Mouse (Mus musculus): ENCODE measurements around the gene Bfsp2.
A peak's percentile ranks its signal among the peaks of the same experiment; 100 is the strongest.
"Not testable (repeated sequence)": the region's sequence is repeated elsewhere in the genome, so short reads cannot be mapped to it uniquely, and the experiment has no call there.

Bfsp2 gene

DNA sequence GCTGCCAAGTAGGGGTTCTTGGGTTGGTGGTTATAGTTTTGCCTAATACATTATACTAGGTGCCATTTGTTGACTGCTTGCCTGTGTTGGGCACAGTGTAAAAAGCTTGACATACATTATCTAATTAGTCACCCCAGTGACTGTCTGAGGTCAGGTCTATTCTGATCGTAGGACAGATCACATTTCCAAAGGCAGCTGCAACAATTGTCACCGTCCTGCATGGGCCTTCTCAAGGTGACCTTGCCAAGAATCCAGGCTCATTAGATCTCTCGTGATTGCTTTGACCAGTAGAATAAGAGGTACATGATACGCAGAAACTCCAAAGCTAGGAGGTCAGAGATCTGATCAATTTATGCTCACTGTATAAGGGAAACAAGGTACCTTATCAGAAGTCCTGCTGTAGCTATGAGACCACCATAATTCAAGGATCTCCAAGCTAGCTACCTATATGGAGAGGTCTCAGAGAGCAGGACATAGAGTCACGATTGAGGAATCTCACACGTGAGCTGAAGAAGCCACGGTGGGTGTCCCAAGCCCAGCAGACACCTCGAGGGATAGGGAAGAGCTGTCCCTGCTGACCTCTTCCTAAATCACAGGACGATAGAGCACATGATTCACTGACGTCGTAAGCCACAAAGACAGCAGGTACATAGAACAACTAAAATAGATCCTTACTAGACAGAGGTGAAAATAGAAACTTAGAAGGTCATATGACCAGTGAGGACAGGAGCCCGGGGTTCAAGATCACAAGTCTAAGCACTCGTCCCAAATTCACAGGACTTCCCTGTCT lies 49.6 kb downstream of the Bfsp2 start:
- DNase-seq (ENCODE audit: low spot score) = no peak

DNA sequence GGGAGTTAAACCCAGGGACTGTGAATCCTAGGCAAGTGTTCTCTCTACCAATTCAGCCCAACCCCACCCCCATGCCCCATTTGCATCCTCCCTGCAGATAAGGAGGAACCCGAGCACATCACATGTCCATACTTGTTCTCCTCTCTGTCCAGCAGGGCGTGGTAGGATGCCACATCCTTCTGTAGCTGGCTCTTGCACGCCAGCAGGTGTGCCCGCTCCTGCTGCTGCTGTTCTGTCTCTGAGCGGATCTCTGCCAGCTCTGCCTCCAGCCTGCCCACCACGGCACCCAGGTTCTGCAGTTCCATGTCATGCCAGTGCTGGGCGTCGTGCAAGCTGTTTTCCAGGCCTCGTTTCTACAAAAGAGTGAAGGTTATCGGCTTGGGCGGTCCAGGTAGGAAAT lies 53.8 kb downstream of the Bfsp2 start:
- DNase-seq (ENCODE audit: low spot score) = no peak

DNA sequence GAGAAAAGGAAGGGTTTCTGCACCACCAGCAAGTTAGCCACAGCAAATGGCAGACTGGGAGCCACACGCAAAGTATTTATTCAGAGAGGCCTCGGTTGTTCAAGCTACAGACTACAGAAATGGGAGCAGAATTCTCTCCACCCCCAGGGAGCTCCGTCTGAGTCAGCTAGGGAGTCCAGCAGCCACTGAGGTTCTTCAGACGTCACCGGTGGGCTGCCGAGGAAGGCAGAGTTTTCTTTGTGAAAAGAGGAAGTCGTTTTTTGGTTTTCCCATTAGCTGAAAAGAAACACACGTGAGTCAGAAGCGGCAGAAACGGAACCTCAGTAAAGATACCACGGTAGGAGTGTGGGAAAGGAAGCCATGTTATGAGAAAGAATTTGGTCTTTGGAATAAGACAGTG lies 55.4 kb downstream of the Bfsp2 start:
- no peak for DNase-seq (ENCODE audit: low spot score)

DNA sequence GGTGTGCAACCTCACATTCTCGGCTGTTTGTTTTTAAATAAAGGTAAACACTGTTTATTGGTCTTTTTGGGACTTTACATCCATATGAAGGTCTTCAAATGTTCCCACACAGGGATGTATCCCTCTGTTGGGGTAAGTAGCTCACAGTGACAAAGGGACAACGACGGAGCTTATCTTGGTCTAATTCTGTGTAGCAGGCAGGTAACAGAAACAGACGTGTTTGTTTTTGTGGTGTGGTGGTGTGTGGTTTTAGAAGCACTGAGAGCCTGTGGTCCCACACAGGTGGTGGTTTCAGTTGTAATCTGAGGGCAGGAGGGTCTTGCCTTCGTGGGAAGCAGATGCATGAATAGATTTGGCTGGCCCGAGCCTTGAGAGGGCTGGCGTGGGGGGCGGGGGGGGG lies 56.3 kb downstream of the Bfsp2 start:
- DNase-seq (ENCODE audit: low spot score) = no peak

DNA sequence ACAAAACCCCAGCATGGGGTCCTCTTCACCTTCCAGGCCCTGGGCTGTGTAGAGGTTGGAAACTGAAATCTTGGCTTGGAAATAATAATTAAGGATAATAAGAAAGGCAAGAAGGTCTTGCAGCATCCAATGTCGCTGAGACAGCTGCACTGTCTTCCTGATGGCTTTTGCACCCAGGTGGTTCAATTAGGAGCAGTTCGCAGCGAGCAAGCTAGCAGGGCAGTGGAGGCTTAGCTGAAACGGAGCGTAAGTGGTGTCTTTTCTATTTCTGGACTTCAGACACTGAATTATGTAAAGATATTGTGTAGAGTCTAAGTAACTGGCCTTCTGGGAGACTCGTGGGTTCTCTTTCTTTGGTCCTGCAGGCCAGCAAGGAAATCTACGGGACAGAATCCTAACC lies 56.8 kb downstream of the Bfsp2 start:
- peak; percentile 10 for DNase-seq (ENCODE audit: low spot score)

DNA sequence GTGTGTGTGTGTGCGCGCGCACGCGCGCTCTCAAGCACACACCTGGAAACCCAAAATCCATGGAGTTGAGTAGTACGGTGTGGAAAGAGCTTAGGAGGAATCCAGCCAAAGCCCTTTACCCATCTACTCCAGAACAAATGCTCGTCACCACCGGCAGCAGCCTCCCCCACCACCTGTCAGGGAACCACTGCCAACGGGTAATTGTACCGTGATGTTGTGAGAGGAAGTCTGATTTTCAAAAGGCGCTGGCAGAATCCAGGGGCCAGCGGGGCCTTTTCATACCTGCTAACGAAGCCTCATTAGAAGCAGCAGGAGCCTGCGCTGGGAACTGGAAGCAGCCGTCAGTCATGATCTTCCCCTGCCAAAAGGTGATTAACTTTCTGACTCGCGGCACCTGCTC lies 57.4 kb downstream of the Bfsp2 start:
- DNase-seq (ENCODE audit: low spot score) = peak; percentile 5

DNA sequence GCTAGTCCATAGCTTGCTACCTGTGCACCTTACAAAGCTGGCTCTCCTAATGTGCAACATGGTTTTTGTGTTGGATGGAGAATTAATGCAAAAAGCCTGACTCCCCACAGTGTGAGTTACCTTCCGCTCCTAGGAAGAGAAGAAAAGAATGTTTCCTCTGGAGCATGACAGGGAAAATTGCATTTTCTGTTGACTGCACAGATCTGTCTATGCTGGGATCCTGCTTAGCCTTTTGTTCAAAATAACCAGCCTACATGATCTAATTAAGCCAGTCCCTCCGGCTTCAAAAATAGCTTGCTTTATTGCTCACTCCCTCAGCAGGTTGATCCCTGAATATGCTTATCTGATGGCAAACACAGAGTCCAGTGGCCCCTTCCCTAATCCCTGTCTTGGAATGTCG lies 59.4 kb downstream of the Bfsp2 start:
- peak; percentile 74 for DNase-seq (ENCODE audit: low spot score)

DNA sequence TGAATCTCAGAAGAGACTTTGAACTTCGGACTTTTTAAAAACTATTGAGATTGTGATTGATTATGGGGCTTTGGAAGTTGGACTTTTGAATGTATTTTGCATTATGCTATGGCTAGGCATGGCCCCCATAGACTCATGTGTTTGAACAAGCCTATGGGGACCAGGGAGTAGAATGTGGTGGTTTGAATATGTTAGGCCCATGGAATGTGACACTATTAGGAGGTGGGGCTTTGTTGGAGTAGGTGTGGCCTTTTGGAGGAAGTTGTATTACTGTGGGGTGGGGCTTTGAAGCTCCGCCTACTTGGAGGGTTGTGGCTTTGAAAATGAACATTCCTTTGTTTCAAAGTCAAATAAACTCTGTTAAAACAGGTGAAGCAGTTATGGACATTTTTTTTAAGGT lies 61.4 kb downstream of the Bfsp2 start:
- DNase-seq (ENCODE audit: low spot score) = no peak

DNA sequence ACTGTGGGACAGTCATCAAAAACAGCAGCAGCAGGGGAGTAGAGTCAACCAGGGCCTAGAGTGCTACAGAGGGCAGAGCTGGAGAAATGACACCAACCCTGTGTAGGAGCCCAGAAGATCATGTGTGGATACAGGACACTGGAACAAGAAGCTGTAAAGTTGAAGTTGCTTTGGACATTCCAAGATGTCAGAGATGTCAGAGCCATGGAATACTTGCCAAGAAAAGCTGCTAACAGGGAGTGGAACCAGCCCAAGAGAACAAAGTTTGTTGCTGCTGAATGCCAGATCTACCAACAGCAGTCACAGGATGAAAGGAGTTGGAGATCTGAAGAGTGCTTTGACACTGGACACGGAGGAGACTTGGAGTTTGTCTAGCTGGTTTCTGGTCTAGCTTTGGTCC lies 62.0 kb downstream of the Bfsp2 start:
- DNase-seq (ENCODE audit: low spot score) = not testable (repeated sequence)

DNA sequence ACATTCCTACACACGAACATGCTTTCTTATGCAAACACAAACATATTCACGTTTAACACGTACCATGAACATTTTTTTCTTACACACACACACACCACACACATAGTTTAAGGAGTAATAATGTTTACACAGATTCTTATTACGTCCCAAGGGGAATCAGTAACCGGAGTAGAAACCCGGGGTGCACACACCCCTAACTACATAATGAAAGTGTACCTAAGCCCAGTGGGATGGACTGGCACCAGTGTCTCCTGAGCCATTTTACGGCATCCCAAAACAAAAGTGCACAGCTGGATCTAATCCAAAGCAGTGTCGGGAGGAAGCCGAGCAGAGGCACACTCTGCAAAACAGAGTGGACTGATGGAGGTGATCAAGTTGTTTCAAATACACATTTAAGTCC lies 66.8 kb downstream of the Bfsp2 start:
- DNase-seq (ENCODE audit: low spot score) = no peak

DNA sequence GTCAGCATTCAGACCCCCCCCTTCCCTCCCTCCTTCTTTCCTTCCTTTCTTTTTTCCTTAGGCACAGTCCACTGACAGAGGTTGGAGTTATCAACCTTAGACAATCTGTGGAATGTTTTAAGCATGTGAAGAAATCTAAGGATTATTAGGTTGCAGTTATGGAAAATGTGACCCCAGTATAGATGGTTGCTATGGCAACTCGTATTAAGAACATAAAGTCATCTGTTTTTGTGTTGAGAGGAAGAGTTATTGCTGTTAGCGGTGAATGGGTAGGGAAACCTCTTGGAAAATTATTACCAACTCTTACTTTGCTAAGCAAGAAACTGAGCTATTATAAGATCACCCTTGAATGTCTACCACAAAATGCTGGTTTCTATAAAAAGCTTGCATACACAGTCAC lies 71.1 kb downstream of the Bfsp2 start:
- no peak for DNase-seq (ENCODE audit: low spot score)

DNA sequence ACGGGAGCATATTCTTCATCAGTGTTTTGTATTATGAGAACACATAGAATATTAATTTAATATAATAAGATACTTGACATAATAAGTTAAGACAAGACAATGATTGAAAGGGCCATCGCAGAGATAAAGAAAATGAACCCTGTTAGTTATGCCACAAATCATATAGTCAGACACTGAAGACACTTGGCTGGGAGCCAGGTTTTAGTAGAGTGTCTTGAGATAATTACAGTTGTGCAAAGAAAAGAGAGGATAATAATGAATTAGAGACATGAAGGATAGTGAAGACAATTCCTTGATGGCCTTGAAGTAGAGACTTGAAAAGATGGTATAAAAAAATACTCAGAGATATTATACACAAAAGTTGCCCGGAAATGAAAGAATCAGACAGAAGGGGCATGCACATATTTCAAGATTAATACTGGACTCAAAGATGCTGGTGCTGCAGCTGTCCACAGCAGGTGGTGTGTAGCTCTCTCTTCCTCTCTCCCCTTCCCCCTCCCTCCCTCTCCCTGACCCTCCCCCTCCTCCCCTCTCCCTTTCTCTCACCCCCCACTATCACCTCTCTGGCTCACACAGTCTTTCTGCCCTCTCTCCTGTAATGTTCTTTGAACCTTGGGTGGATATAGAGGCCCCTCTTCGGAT lies 72.0 kb downstream of the Bfsp2 start:
- peak; percentile 60 for DNase-seq (ENCODE audit: low spot score)

DNA sequence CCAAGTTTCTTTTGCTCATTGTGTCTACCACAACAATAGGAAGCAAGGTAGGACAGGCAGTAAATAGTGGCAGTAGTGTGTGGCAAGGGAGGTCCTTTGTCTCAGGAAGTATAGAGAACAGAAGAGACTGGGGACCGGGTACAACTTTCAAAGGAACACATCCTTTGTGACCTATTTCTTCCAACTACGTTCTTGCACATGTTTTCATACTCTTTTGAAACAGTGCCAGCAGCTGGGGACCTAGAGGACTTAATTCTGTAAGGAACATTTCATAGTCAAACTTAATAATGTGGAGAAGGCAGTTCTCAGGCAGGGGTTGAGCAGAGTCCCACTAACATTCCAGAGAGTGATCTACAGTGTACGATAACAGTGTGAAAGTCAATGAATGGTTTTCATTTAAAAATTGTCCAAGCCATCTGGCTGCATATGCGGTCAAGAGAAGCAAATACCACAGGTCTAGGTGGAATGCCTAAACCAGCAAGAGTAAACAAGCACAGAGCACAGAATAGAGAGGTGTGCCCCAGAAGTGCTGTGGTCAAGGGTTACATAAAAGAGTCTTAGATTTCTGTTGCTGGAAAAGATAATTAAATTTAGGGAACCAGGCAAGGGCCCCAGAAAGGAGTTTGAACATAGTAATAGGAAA lies 76.8 kb downstream of the Bfsp2 start:
- DNase-seq (ENCODE audit: low spot score) = no peak

DNA sequence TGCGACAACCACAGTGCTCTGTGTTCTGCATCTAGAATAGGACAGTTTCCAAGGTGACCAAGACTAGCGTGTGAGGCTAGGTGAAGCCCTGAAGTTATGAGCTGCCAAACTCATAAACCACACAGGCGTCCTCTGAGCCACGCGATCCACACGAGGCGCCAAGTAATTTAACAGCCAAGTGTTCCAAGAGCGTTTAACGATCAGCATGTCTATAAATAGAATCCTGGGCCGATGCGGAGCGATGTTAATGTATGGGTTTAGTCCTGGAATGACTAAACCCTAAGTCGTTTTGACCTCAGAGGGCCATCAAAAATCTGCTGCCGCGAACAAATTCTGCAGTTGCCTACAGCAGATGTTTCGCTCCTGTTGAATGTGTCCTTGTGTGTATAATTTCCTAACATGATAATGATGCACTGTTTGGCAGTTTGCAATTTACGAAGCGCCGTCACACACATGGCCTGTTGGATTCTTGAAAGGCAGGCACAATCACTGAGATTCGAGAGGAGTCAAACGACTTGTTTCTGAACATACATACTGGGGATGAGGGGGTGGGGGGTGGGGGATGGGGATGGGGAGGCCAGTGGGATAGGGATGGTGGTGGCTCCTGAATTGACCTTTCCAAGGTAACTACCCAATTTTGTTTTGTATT lies 81.6 kb downstream of the Bfsp2 start:
- no peak for DNase-seq (ENCODE audit: low spot score)

DNA sequence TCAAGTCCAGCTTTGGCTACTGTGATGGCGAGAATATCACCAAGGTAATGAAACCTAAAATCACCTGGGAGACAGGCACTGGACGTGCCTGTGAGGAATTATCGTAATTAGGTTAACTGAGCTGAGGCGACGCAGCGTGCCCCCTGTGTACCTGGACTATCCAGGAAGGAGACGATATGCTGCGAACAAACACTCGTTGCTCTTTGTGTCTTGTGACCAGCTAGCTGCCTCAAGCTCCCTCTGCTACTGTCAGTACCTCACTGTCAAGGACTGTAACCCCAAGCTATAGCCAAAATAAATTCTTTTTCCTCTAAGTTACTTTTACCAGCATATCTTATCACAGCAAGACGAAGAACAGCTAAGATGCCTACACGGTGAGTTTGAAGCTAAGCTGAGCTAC lies 87.0 kb downstream of the Bfsp2 start:
- no peak for DNase-seq (ENCODE audit: low spot score)

DNA sequence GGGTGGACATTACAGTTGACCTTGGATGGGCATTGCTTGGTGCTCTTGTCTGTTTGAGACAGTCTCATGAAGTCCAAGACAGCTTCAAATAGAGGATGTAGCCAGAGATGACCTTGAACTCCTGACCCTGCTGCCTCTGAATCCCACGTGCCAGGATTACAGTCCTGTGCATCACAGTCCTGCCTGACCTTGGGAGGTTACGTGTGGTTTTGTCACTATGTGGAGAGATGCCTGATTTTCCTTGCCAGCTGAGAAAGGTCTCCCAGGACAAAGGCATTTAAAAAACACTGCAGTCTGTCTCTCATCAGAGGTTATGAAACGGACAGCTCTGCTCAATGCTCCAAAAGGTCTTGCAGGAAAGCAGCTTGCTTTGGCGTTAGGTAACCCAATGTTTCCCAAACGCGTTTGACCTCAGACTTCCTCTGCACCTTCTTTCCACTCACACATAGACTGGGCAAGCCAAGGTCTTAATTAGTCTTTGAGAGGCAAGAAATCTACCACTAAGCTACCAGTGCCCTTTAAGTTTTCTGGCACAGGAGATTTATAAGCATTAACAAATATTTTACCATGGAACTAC lies 88.3 kb downstream of the Bfsp2 start:
- DNase-seq (ENCODE audit: low spot score) = no peak

DNA sequence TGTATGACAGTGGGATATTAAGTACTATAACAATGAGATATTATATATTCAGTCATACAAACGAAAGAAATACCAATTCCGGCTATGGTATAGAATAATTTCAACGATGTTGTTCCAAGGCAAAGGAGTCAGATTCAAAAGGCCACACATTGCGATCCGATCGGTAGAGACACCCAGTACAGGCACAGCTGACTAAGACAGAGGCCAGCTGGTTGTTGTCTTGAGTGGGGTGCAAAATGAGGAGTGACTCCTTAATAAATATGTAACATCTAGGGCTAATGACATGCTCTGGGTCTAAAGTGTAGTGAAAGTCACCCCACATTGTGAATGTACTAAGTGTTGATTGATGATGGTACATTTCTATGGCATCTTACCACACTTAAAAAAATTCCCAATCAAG lies 91.0 kb downstream of the Bfsp2 start:
- DNase-seq (ENCODE audit: low spot score) = no peak

DNA sequence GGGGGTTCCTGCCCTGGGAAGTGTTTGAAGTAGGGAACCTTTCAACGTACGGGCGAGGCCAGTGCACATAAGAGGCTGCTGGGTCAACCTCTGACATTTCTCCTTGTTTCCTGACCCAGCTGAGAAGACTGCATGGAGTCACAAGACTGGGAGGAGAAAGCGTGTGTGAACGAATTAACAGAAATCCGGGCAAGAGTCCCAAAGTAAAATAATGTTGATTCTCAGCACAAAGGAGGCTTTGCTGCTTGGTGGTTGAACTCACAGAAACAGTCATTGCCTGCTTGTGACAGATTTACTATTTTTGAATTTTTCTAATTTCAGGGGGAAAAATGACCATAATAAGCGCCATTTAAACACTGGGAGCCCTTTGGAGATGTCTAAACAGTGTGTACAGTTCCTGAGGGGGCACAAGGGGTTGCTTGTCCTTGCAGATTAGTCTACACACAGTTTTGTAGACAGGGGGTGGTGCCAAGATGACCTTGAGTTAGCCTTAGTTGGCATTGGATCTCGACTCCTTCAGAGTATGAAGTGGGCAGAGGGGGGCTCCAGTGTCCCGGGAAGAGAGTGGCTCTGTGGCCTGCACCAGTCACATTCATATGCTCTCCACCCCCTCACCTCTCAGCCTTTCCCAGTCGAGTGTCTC lies 93.1 kb downstream of the Bfsp2 start:
- DNase-seq (ENCODE audit: low spot score) = no peak

DNA sequence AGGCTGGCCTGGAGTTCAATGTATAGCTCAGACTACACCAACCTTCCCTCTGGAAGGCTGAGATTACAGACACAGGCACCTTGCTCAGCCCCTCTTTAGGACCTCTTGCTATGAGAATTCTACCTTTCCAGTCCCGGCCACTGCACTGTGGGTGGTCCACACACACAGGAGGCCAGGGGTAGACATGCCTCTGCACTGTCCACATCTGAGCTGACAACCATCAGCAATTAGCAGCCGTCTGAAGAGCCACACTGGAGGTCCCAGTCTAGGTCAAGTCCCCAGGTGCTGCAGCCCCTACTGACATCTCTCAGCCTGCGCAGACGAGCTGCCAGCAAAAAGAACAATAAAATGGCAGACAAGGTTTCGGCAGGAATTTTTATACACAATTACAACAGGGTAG lies 93.6 kb downstream of the Bfsp2 start:
- no peak for DNase-seq (ENCODE audit: low spot score)

DNA sequence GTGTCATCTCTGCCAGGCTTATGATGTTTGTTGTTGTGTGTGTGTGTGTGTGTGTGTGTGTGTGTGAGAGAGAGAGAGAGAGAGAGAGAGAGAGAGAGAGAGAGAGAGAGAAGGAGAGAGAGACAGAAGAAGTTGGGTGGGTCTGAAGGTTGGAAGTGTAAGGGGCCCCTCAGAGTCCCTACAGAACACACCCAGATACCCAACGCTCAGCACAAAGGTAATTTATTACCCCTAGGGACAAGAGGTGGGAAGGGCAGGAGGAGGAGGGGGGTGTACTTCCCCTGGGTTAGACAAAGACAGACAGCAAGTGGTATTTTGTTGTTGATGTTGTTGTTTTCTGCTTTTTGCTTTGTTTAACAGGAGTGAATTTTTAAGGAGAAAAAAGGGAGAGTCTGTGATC lies 94.6 kb downstream of the Bfsp2 start:
- DNase-seq (ENCODE audit: low spot score) = no peak

DNA sequence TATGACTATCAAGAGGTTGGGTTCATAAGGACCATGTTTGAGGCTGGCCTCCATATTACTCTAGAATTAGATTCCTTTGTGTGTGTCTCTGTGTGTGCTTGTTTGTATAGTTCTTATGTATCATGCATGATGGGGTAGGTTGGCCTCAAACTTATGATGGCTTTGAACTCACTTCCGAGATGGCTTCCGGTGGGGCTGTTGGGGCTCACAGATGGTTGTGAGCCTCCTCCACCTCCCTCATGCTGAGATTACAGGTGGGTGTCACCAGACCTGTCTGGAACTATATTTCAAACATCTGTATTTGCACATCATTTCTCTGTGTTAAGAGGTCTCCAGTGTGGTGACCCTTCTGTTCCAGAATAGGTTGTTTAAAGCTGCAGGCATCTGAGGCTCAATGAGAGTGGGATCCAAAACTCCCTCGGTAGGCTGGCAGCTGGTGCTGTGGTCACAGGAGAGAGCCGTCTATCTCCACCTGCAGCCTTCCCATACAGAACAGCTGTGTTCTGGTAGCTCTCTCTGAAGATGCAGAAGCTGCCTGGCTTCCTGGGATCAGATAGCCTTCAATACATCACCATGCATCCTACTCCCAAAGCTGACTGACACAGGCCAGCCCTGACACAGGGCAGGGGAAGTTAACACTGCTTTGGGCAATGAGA lies 96.0 kb downstream of the Bfsp2 start:
- DNase-seq (ENCODE audit: low spot score) = no peak

DNA sequence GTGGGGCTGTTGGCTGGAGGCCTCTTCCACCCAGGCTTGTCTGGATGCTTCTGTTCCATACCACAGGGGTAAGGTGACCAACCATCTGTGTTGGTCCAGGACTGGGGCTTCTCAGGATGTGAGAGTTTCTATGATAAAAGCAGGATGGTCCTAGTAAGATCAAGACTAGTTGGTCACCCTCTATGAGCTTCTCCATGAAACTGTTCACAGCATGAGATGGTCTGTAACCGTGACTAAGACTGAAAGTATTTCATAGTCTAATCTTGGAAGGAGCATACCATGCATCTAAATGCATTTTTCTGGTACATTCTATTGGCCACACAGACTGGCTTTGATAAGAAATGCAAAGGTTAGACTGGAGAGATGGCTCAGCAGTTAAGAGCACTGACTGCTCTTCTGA lies 96.6 kb downstream of the Bfsp2 start:
- DNase-seq (ENCODE audit: low spot score) = no peak
